Mouse (Mus musculus): ENCODE results near the gene Sh3kbp1. TPM values are rescaled to one million over a fixed set of nuclear protein-coding genes. Genes with fewer than 3 reads are reported as not detected.
A peak's percentile ranks its signal among the peaks of the same experiment; 100 is the strongest.

The Sh3kbp1 gene
- polyA plus RNA-seq, 1 experiment = 32.2 TPM

DNA sequence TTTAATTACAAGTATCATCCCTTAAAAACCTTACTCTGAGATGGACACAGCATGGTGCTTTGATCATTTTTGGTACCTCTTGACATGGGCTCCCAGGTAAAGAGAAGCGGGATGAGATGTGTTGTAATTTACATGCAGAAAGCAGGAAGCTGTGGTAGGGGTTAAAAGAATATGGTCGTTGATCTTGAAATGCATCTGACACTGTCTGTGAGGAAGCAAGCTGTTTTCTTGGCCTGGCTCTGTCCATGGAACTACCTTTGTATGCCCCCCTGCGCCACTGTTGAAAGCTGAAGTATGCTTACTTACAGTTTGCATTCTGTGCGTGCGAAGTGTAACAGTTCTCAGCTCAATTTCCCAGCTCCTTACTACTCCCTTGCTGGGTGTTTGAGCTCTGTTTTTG lies 61.6 kb downstream of the Sh3kbp1 start:
- TF ChIP-seq CTCF (IDR thresholded peaks at IDR 0.05; ENCODE audit: control insufficient read depth, insufficient read depth, low read length) (no peak), POLR2A (IDR thresholded peaks at IDR 0.05; ENCODE audit: borderline replicate concordance, control insufficient read depth, low read depth, low read length) (no peak)
- no peaks in the 10 kb centered on the region; the same call in 1 of the 2 replicates for H3K4me1 ChIP-seq (ENCODE audit: control insufficient read depth, insufficient read depth, low read length)
- 44% methylated on average over 5 of the region's 5 CpGs for WGBS
- H3K27ac ChIP-seq (ENCODE audit: control insufficient read depth, insufficient read depth, low read depth, low read length, poor library complexity) = no peak overlapping the region
- H3K4me3 ChIP-seq (replicated peaks; ENCODE audit: control insufficient read depth, low read depth, low read length) = no peak overlapping the region

GRCm38 (mm10) chrX:159689785-159690416 lies 62.8 kb downstream of the Sh3kbp1 start:
- TF ChIP-seq POLR2A (IDR thresholded peaks at IDR 0.05; ENCODE audit: borderline replicate concordance, control insufficient read depth, low read depth, low read length) = no peak
- no peak for TF ChIP-seq CTCF (IDR thresholded peaks at IDR 0.05; ENCODE audit: control insufficient read depth, insufficient read depth, low read length)
- Histone ChIP-seq H3K4me3 (replicated peaks; ENCODE audit: control insufficient read depth, low read depth, low read length) (no peak overlapping the region), H3K4me1 (ENCODE audit: control insufficient read depth, insufficient read depth, low read length) (no peaks in the 10 kb centered on the region; the same call in 1 of the 2 replicates), H3K27ac (ENCODE audit: control insufficient read depth, insufficient read depth, low read depth, low read length, poor library complexity) (no peak overlapping the region)
- WGBS = 23% methylated on average over 10 of the region's 10 CpGs

GRCm38 (mm10) chrX:159693126-159693525 lies 66.1 kb downstream of the Sh3kbp1 start:
- 84% methylated on average over 5 of the region's 5 CpGs for WGBS

DNA sequence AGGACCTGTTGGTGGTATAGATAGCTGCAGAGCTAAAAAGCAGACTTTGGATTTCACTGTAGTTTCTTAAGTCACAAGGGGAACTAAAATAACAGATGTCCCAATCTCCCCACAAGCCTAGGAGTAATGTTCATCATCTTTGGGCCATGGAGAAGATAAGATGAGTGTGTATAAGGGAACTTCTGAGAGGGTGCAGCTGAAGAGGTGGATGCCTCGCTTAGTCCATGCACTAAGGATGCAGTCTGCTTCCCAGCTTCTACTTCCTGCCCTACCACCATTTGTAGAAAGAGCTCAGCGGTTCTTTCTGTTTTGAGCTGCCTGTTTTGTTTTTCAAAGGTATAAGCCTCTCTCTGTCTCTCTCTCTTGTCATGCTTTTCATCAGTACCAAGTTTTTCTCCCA lies 69.5 kb downstream of the Sh3kbp1 start:
- Histone ChIP-seq H3K4me3 (replicated peaks; ENCODE audit: control insufficient read depth, low read depth, low read length) (no peak overlapping the region), H3K4me1 (ENCODE audit: control insufficient read depth, insufficient read depth, low read length) (peaks cover 1% of the 10 kb centered on the region; the same call in 1 of the 2 replicates), H3K27ac (ENCODE audit: control insufficient read depth, insufficient read depth, low read depth, low read length, poor library complexity) (peak overlapping the region; percentile 48; the same call in 1 of the 2 replicates)
- WGBS = 5% methylated on average over 2 of the region's 2 CpGs
- TF ChIP-seq POLR2A (IDR thresholded peaks at IDR 0.05; ENCODE audit: borderline replicate concordance, control insufficient read depth, low read depth, low read length) (no peak), CTCF (IDR thresholded peaks at IDR 0.05; ENCODE audit: control insufficient read depth, insufficient read depth, low read length) (no peak)

More at GRCm38 (mm10) chrX:159693126-159693525, 66.1 kb downstream of the Sh3kbp1 start:
- Histone ChIP-seq H3K27ac (ENCODE audit: control insufficient read depth, insufficient read depth, low read depth, low read length, poor library complexity) (no peak overlapping the region), H3K4me3 (replicated peaks; ENCODE audit: control insufficient read depth, low read depth, low read length) (no peak overlapping the region), H3K4me1 (ENCODE audit: control insufficient read depth, insufficient read depth, low read length) (peaks cover 1% of the 10 kb centered on the region; the same call in 1 of the 2 replicates)
- TF ChIP-seq CTCF (IDR thresholded peaks at IDR 0.05; ENCODE audit: control insufficient read depth, insufficient read depth, low read length) (no peak), POLR2A (IDR thresholded peaks at IDR 0.05; ENCODE audit: borderline replicate concordance, control insufficient read depth, low read depth, low read length) (no peak)

DNA sequence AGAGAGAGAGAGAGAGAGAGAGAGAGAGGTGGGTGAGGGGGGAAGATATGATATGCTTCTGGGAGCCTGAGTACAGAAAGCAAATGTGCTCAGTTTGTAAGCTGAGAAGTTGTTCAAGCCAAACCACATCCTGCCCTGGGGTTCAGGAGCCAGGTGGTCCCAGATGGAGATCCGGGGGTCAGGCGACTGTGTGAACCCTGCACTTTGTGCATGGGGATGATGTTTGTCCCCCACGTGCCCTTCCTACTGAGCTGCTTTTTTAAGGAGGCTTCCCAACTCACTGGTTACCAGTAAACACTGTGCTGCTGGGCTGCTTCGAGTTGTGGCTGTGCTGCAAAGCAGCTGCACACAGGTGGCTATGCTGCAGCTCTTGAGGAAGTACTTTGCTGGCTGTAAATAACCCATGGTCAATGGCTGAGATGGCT lies 70.0 kb downstream of the Sh3kbp1 start:
- peaks cover 1% of the 10 kb centered on the region; the same call in 1 of the 2 replicates for H3K4me1 ChIP-seq (ENCODE audit: control insufficient read depth, insufficient read depth, low read length)
- 18% methylated on average over 4 of the region's 4 CpGs for whole genome bisulfite sequencing
- TF ChIP-seq CTCF (IDR thresholded peaks at IDR 0.05; ENCODE audit: control insufficient read depth, insufficient read depth, low read length) (no peak), POLR2A (IDR thresholded peaks at IDR 0.05; ENCODE audit: borderline replicate concordance, control insufficient read depth, low read depth, low read length) (no peak)
- no peak overlapping the region for H3K4me3 ChIP-seq (replicated peaks; ENCODE audit: control insufficient read depth, low read depth, low read length)
- peak overlapping the region; percentile 61 for H3K27ac ChIP-seq (ENCODE audit: control insufficient read depth, insufficient read depth, low read depth, low read length, poor library complexity)

- 77% methylated on average over 2 of the region's 2 CpGs for WGBS
- H3K4me3 ChIP-seq (replicated peaks; ENCODE audit: control insufficient read depth, low read depth, low read length) = no peak overlapping the region
- H3K27ac ChIP-seq (ENCODE audit: control insufficient read depth, insufficient read depth, low read depth, low read length, poor library complexity) = no peak overlapping the region
- H3K4me1 ChIP-seq (ENCODE audit: control insufficient read depth, insufficient read depth, low read length) = no peaks in the 10 kb centered on the region; the same call in 1 of the 2 replicates
- TF ChIP-seq CTCF (IDR thresholded peaks at IDR 0.05; ENCODE audit: control insufficient read depth, insufficient read depth, low read length) = no peak
- no peak for TF ChIP-seq POLR2A (IDR thresholded peaks at IDR 0.05; ENCODE audit: borderline replicate concordance, control insufficient read depth, low read depth, low read length)
Observed at GRCm38 (mm10) chrX:159702850-159703249, 75.8 kb downstream of the Sh3kbp1 start.

DNA sequence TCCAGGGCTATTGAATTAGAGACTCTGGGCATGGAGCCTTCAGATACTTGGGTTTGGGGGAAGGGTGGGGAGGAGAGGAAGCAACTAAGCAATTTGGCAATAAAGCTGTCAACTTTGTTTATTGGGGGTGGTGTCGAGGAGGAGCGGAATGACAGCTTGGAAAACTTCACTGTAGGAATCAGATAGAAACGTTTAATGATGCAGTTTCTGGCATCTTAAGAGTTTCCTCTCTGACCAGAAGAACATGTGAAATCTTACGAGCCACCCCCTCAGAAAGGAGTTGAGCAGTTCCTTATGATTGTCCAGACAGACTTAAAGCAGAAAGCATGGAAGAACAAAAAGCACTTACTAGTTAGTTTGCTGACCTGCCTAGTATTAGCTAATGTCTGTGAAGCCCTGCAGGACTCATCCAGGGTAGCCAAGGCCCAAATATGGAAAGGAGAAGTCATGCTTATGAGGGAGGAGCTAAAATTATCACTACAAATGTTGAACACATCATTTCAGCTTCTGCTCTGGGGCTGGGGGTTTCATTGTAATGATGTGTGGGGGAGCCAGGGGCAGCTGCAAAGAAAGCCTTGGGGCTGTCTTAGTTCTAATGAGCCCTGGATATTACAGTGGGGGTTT lies 77.4 kb downstream of the Sh3kbp1 start:
- H3K4me3 ChIP-seq (replicated peaks; ENCODE audit: control insufficient read depth, low read depth, low read length) = no peak overlapping the region
- 45% methylated on average over 4 of the region's 4 CpGs for WGBS
- H3K4me1 ChIP-seq (ENCODE audit: control insufficient read depth, insufficient read depth, low read length) = no peaks in the 10 kb centered on the region
- no peak overlapping the region for H3K27ac ChIP-seq (ENCODE audit: control insufficient read depth, insufficient read depth, low read depth, low read length, poor library complexity)
- TF ChIP-seq CTCF (IDR thresholded peaks at IDR 0.05; ENCODE audit: control insufficient read depth, insufficient read depth, low read length) (no peak), POLR2A (IDR thresholded peaks at IDR 0.05; ENCODE audit: borderline replicate concordance, control insufficient read depth, low read depth, low read length) (no peak)

GRCm38 (mm10) chrX:159705412-159705811 lies 78.3 kb downstream of the Sh3kbp1 start:
- Histone ChIP-seq H3K4me3 (replicated peaks; ENCODE audit: control insufficient read depth, low read depth, low read length) (no peak overlapping the region), H3K27ac (ENCODE audit: control insufficient read depth, insufficient read depth, low read depth, low read length, poor library complexity) (no peak overlapping the region), H3K4me1 (ENCODE audit: control insufficient read depth, insufficient read depth, low read length) (no peaks in the 10 kb centered on the region; the same call in 1 of the 2 replicates)
- 85% methylated on average over 2 of the region's 2 CpGs for WGBS
- TF ChIP-seq CTCF (IDR thresholded peaks at IDR 0.05; ENCODE audit: control insufficient read depth, insufficient read depth, low read length) = no peak
- no peak for TF ChIP-seq POLR2A (IDR thresholded peaks at IDR 0.05; ENCODE audit: borderline replicate concordance, control insufficient read depth, low read depth, low read length)

Data from bone marrow, adult 2 months (tissue).